Mouse (Mus musculus) bone marrow macrophage, adult 2 months (primary cell): ENCODE data around the gene Pacsin3. TPM values are rescaled to one million over a fixed set of nuclear protein-coding genes. Genes with fewer than 3 reads are reported as not detected.

Experiments
- H3K27ac ChIP-seq: 2 replicates; pipeline ENCODE4 v1.5.1; 2012; ENCODE audit warnings: low read depth, low read length; ENCODE audit not compliant: insufficient read depth
- H3K4me1 ChIP-seq: 2 replicates; pipeline ENCODE4 v1.6.1; 2012; ENCODE audit warnings: low read length; ENCODE audit not compliant: control insufficient read depth, insufficient read depth
- H3K4me3 ChIP-seq: 2 replicates; pipeline ENCODE4 v1.5.1; 2012; ENCODE audit warnings: mild to moderate bottlenecking, low read length, moderate library complexity; ENCODE audit not compliant: insufficient read depth
- CTCF ChIP-seq: IDR thresholded peaks from 2 replicates; pipeline ENCODE4 v1.5.1; 2012; ENCODE audit warnings: low read depth, mild to moderate bottlenecking, low read length, moderate library complexity
- POLR2A ChIP-seq: IDR thresholded peaks from 2 replicates; pipeline ENCODE4 v1.6.1; 2012; ENCODE audit warnings: mild to moderate bottlenecking, low read depth, low read length, borderline replicate concordance
- polyA plus RNA-seq: library from polyadenylated mRNA; stranded (reverse); fragments of >200 nt; gene quantifications from 2 replicates; pipeline ENCODE4 v1.2.4, GENCODE M21; 2012; ENCODE audit not compliant: missing spikeins, insufficient read depth, insufficient read length

Gene Pacsin3
- polyA plus RNA-seq, 1 experiment, result 1.3 TPM

GRCm38 (mm10) chr2:91243416-91243815 lies 12.3 kb upstream of the Pacsin3 start:
- Histone ChIP-seq H3K27ac (no peak overlapping the region), H3K4me1 (peaks cover 16% of the 10 kb centered on the region), H3K4me3 (no peak overlapping the region)
- TF ChIP-seq POLR2A (no peak), CTCF (no peak)

DNA sequence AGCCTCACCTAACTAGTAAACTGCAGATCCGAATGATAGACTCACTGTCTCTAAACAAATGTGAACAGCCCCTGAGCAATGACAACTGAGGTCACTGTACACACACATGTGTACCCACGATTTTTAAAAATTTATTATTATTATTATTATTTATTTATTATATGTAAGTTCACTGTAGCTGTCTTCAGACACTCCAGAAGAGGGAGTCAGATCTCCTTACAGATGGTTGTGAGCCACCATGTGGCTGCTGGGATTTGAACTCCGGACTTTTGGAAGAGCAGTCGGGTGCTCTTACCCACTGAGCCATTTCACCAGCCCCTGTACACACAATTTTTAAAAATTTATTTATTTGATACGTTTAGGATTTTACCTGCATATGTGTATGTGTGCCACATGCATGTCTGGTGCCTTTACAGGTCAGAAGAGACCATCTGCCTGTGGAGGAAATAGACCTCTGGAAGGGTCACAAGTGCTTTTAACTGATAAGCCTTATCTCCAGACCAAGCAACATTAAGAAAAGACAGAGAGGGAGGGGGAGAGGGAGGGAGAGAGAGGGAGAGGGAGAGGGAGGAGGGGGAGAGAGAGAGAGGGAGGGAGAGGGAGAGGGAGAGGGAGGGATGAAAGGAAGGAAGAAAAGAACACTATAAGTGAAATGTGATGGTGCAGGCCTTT lies 11.1 kb upstream of the Pacsin3 start:
- H3K27ac ChIP-seq, result no peak overlapping the region
- no peak overlapping the region for H3K4me3 ChIP-seq

GRCm38 (mm10) chr2:91248366-91248765 lies 7.4 kb upstream of the Pacsin3 start:
- TF ChIP-seq POLR2A (no peak), CTCF (no peak)
- Histone ChIP-seq H3K27ac (no peak overlapping the region), H3K4me1 (peaks cover 9% of the 10 kb centered on the region), H3K4me3 (no peak overlapping the region)

More for the DNA sequence above, 11.1 kb upstream of the Pacsin3 start:
- H3K4me1 ChIP-seq, result peaks cover 18% of the 10 kb centered on the region
- TF ChIP-seq CTCF (no peak), POLR2A (no peak)

DNA sequence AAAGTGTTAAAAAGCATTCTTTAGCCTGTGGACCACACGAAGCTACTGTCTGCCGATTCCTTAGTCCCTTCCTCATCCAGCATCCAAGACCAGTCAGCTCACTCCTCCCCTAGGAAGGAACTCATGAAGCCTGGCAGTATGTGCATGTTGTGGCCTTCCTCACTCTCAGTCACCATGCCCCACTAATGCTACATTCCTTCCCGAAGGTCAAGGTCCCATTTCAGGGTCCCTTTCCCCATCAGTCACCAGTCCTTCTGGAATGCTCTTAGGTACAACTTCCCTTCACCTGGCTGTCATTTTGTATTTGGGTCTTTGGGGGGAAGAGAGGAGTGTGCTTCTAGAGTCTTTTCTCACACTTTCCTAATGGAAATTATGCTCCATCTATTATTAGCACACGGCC lies 3.8 kb upstream of the Pacsin3 start:
- Histone ChIP-seq H3K4me3 (no peak overlapping the region), H3K4me1 (peaks cover 9% of the 10 kb centered on the region), H3K27ac (no peak overlapping the region)
- TF ChIP-seq POLR2A, result no peak
- no peak for TF ChIP-seq CTCF

GRCm38 (mm10) chr2:91252512-91252911 lies 3.2 kb upstream of the Pacsin3 start:
- Histone ChIP-seq H3K4me1 (peaks cover 9% of the 10 kb centered on the region), H3K4me3 (no peak overlapping the region), H3K27ac (no peak overlapping the region)
- TF ChIP-seq CTCF (no peak), POLR2A (no peak)

DNA sequence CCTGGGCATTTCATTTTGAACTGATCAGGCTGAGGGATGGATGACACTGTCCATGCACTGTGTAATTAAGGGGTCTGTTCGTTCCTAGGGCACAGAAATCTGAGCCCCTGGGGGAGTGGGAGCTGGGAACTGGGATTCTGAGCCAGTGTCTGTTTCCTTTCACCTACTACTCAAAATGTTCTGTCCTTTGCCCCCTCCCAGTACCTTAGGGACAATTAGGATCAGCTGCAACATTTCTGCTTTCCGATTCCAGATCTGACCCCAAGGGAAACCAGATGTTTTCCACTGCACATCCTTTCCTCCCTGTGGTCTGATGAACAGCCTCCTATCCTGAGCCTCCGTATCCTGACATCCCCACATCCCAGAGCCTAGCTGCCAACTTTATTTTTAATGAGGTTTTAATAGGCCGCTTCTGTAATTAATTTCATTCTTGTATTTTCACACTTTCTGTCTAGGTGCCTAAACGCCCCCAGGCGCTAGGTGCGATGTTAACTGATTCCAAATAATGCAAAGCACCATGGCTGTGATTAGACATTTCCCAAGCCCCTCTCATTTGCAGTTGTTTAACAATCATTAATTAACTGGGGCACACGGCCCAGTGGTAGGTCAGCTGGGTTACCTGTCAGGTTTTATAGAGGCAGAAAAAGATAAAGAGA lies 901 bp upstream of the Pacsin3 start:
- Histone ChIP-seq H3K4me1 (peaks cover 4% of the 10 kb centered on the region), H3K4me3 (no peak overlapping the region), H3K27ac (no peak overlapping the region)
- TF ChIP-seq CTCF (no peak), POLR2A (no peak)

DNA sequence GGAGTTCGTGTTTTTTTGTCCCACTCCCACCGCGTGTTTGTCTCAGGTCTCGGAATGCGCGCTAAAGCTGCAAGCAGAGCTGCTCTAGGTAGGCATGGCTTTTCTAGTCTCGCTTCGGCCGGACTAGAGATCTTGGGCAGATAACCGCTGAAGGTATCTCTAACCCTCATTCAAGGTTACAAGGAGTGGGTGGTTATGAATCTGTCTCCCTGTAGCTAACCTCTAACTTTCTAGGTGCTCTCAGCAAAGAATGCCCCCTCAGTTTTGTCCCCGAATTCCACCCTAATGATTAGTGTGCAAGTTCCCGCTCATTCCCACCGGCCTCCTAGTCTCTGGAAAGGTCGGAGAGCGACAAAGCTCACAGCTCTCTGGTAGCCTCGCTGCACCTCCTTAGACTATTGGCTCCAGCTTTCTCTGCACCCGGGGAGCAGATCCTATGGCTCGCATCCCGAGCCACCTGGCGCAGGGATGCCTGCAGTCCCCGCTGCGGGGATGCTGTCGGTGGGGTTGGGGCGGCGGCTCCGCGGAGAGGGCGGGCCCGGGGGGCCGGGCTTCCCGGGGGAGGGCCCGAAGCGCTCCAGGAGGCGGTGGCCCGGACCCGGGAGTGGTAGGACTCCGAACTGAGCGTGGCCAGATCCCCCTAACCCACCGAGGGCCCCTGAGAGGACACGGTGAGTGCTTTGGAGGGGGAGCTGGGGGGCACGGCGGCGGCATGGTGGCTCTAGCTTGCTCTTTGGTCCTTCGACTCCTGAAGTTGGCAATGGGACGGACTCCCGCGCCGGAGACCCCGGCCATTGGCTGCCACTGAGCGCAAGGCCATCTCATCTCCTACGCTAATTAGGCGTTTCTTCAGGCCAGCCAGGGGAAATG lies 737 bp downstream of the Pacsin3 start:
- H3K4me3 ChIP-seq, result peak overlapping the region; percentile 70
- TF ChIP-seq POLR2A (no peak), CTCF (no peak)
- no peaks in the 10 kb centered on the region for H3K4me1 ChIP-seq
- H3K27ac ChIP-seq, result no peak overlapping the region

DNA sequence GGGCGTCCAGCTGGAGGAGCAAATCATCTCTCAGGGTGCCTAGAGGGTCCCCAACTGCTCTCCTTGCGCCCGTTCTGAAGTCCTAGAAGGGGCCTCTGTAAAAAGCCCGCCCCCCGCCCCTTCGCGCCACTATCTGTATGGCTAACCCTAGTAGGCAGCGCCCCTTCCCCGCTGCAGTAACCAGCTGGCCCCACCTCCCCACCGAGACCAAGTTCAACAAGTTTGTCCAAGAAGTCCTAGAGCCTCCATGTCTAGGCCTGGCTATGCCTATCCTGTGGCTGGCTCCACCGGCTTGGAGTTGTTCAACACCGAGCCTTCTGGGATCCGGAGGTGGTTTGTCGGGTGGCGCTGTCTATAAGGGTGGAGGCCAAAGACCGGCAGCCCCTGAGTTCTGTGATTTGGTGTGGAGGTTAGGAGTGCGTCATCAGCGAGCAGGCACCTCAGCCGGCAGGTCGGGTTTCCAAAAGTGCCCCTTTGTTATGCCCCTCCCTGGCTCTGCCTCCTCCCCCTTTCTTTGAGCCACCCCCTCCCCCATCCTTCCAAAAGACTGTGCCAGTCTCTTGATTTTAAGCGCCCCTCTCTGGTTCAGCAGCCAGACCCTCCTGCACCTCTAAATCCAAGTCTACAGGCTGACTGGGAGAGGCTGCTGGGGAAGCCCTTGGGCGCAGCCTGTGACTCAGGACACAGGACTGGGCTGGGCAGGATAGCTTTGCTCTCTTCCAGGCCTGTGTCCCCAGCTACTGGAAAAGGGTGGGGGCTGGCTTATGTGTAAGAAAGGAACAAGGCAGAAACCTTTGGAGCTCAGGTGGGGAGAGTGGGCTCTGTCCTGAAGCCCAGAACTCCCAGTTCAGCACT lies 1.6 kb downstream of the Pacsin3 start:
- peak overlapping the region; percentile 70 for H3K4me3 ChIP-seq
- H3K4me1 ChIP-seq, result no peaks in the 10 kb centered on the region
- TF ChIP-seq POLR2A, result no peak
- no peak for TF ChIP-seq CTCF
- no peak overlapping the region for H3K27ac ChIP-seq

- TF ChIP-seq POLR2A (no peak), CTCF (no peak)
- Histone ChIP-seq H3K4me3 (no peak overlapping the region), H3K4me1 (no peaks in the 10 kb centered on the region), H3K27ac (no peak overlapping the region)
Measured at GRCm38 (mm10) chr2:91258054-91258453, 2.3 kb downstream of the Pacsin3 start.
